ENCODE assay signal across 21 mouse cellular contexts in the genomic region with DNA sequence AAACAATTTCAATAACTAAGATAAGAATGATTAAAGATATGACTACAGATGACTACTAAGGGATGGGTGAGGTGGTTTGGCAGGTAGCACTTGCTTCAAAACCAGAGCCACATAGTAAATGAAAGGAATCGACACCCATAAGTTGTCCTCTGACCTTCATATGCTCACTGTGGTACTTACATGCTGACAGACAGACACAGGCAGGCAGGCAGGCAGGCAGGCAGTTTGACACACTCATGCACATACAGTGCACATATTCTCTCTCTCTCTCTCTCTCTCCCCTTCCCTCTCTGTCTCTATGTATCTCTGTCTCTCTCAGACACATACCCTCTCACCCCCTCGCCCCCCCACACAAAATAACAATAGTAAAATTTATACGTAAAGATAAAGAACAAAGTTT.
"Had no signal": no experiment of that assay in that cellular context is flagged by ENCODE, and none has a peak within 500 bp of the region (broad histone marks: within the 10 kb centered on the region; RNA-seq: fewer than 3 reads in every experiment).

No protein-coding gene starts in this region.

- H3K27me3 ChIP-seq: limb, embryonic 12.5 days; limb, embryonic 15.5 days; midbrain, embryonic 13.5 days; neural tube, embryonic 13.5 days had no signal

- H3K4me2 ChIP-seq: limb, embryonic 12.5 days; limb, embryonic 15.5 days; liver, embryonic 11.5 days; lung, embryonic 14.5 days; midbrain, embryonic 13.5 days; neural tube, embryonic 13.5 days had no signal

- H3K36me3 ChIP-seq: limb, embryonic 12.5 days; limb, embryonic 15.5 days; midbrain, embryonic 10.5 days; midbrain, embryonic 13.5 days; neural tube, embryonic 13.5 days had no signal

- H3K4me3 ChIP-seq: limb, embryonic 12.5 days; limb, embryonic 15.5 days; midbrain, embryonic 10.5 days; midbrain, embryonic 13.5 days; myocyte; neural tube, embryonic 13.5 days had no signal

- DNase-seq: kidney, adult 18-20 months; kidney, adult 9 months; kidney, postnatal 14 days; kidney, postnatal 4 days; left cerebral cortex, postnatal 4 days; liver, postnatal 0 days; lung, embryonic 14.5 days; lung, postnatal 36 days; thymus, adult 2 months; thymus, postnatal 25 days had no signal

- H3K4me1 ChIP-seq: midbrain, embryonic 10.5 days had no signal

- ATAC-seq: liver, postnatal 0 days; lung, postnatal 0 days; midbrain, embryonic 13.5 days; midbrain, embryonic 16.5 days had no signal

- H3K9ac ChIP-seq: limb, embryonic 12.5 days; limb, embryonic 15.5 days; liver, embryonic 14.5 days; liver, postnatal 0 days; lung, embryonic 14.5 days; midbrain, embryonic 13.5 days; neural tube, embryonic 13.5 days had no signal

- H3K27ac ChIP-seq: limb, embryonic 12.5 days; limb, embryonic 15.5 days; liver, embryonic 14.5 days; midbrain, embryonic 10.5 days; midbrain, embryonic 13.5 days; neural tube, embryonic 13.5 days; stomach, postnatal 0 days had no signal

- H3K9me3 ChIP-seq: limb, embryonic 12.5 days; limb, embryonic 15.5 days; midbrain, embryonic 10.5 days; midbrain, embryonic 13.5 days; neural tube, embryonic 13.5 days had no signal
